Mouse (Mus musculus) cortical plate, adult 2 months (tissue): ENCODE measurements around the gene Bud23.

Experiments used
- CTCF ChIP-seq: fragments of 200-500 bp; IDR thresholded peaks from 2 replicates; pipeline ENCODE4 v1.5.1; 2011; ENCODE audit warnings: mild to moderate bottlenecking, control low read depth, low read length; ENCODE audit not compliant: insufficient read depth; ENCODE audit errors: extremely low read depth
- POLR2A ChIP-seq: fragments of 200-500 bp; IDR thresholded peaks from 2 replicates; pipeline ENCODE4 v1.6.1; 2011; ENCODE audit warnings: mild to moderate bottlenecking, low read length, control low read depth; ENCODE audit not compliant: insufficient read depth; ENCODE audit errors: extremely low read depth

- no peak for TF ChIP-seq POLR2A
- TF ChIP-seq CTCF: no peak
These were observed 44.3 kb upstream of the Bud23 start for GRCm38 (mm10) chr5:135109017-135109416.
